Mouse (Mus musculus): ENCODE measurements around the gene Tenm4. TPM values are rescaled to one million over a fixed set of nuclear protein-coding genes. Genes with fewer than 3 reads are reported as not detected.

Tenm4 gene
- polyA plus RNA-seq, 1 experiment from 2014 or later: 16.8 TPM

GRCm38 (mm10) chr7:96756104-96756742, 585.2 kb downstream of the Tenm4 start:
- H3K4me1 ChIP-seq: peaks cover 28% of the 10 kb centered on the region
- H3K9me3 ChIP-seq: no peaks in the 10 kb centered on the region
- H3K27me3 ChIP-seq (ENCODE audit: insufficient read depth, poor library complexity, severe bottlenecking): peaks cover 7% of the 10 kb centered on the region; the same call in 1 of the 2 replicates
- H3K27ac ChIP-seq: peak overlapping the region; percentile 75
- 36% methylated on average over 10 of the region's 10 CpGs for WGBS
- H3K4me3 ChIP-seq: no peak overlapping the region
- DNase-seq (ENCODE audit: low spot score): no peak
- H3K36me3 ChIP-seq: peaks cover 6% of the 10 kb centered on the region; the same call in 1 of the 2 replicates

GRCm38 (mm10) chr7:96757067-96757466, 586.0 kb downstream of the Tenm4 start:
- no peak for DNase-seq (ENCODE audit: low spot score)
- H3K36me3 ChIP-seq: peaks cover 6% of the 10 kb centered on the region; the same call in 1 of the 2 replicates
- H3K27ac ChIP-seq: no peak overlapping the region
- 88% methylated on average over 8 of the region's 8 CpGs for WGBS
- H3K9me3 ChIP-seq: no peaks in the 10 kb centered on the region
- no peak overlapping the region for H3K4me3 ChIP-seq
- peaks cover 7% of the 10 kb centered on the region; the same call in 1 of the 2 replicates for H3K27me3 ChIP-seq (ENCODE audit: insufficient read depth, poor library complexity, severe bottlenecking)
- peaks cover 28% of the 10 kb centered on the region for H3K4me1 ChIP-seq

GRCm38 (mm10) chr7:96760208-96760607, 589.2 kb downstream of the Tenm4 start:
- Histone ChIP-seq H3K9me3 (no peaks in the 10 kb centered on the region), H3K27me3 (ENCODE audit: insufficient read depth, poor library complexity, severe bottlenecking) (peaks cover 16% of the 10 kb centered on the region; the same call in 1 of the 2 replicates), H3K4me1 (peaks cover 25% of the 10 kb centered on the region), H3K36me3 (peaks cover 6% of the 10 kb centered on the region; the same call in 1 of the 2 replicates), H3K4me3 (no peak overlapping the region), H3K27ac (no peak overlapping the region)
- DNase-seq (ENCODE audit: low spot score): no peak
- 78% methylated on average over 6 of the region's 6 CpGs for WGBS

- Histone ChIP-seq H3K9me3 (no peaks in the 10 kb centered on the region), H3K27me3 (ENCODE audit: insufficient read depth, poor library complexity, severe bottlenecking) (peaks cover 16% of the 10 kb centered on the region; the same call in 1 of the 2 replicates), H3K27ac (no peak overlapping the region), H3K4me1 (peaks cover 22% of the 10 kb centered on the region), H3K4me3 (no peak overlapping the region), H3K36me3 (peaks cover 6% of the 10 kb centered on the region; the same call in 1 of the 2 replicates)
- no peak for DNase-seq (ENCODE audit: low spot score)
- 77% methylated on average over 5 of the region's 5 CpGs for WGBS
Observed at GRCm38 (mm10) chr7:96761151-96761550, 590.1 kb downstream of the Tenm4 start.

- no peak for DNase-seq (ENCODE audit: low spot score)
- Histone ChIP-seq H3K27ac (no peak overlapping the region), H3K36me3 (peaks cover 10% of the 10 kb centered on the region; the same call in 1 of the 2 replicates), H3K4me1 (peaks cover 16% of the 10 kb centered on the region), H3K9me3 (no peaks in the 10 kb centered on the region), H3K4me3 (no peak overlapping the region), H3K27me3 (ENCODE audit: insufficient read depth, poor library complexity, severe bottlenecking) (peaks cover 11% of the 10 kb centered on the region; the same call in 1 of the 2 replicates)
- 74% methylated on average over 15 of the region's 15 CpGs for WGBS
Observed at GRCm38 (mm10) chr7:96765321-96765960, 594.4 kb downstream of the Tenm4 start.

- Histone ChIP-seq H3K9me3 (no peaks in the 10 kb centered on the region), H3K27ac (no peak overlapping the region), H3K4me3 (no peak overlapping the region), H3K27me3 (ENCODE audit: insufficient read depth, poor library complexity, severe bottlenecking) (peaks cover 13% of the 10 kb centered on the region; the same call in 1 of the 2 replicates), H3K36me3 (peaks cover 11% of the 10 kb centered on the region), H3K4me1 (peaks cover 14% of the 10 kb centered on the region)
- 83% methylated on average over 3 of the region's 3 CpGs for WGBS
- no peak for DNase-seq (ENCODE audit: low spot score)
Observed at GRCm38 (mm10) chr7:96767090-96767489, 596.0 kb downstream of the Tenm4 start.

GRCm38 (mm10) chr7:96768718-96769117, 597.7 kb downstream of the Tenm4 start:
- no peaks in the 10 kb centered on the region for H3K9me3 ChIP-seq
- H3K36me3 ChIP-seq: peaks cover 16% of the 10 kb centered on the region

GRCm38 (mm10) chr7:96769784-96770183, 598.7 kb downstream of the Tenm4 start:
- Histone ChIP-seq H3K36me3 (peaks cover 16% of the 10 kb centered on the region), H3K9me3 (no peaks in the 10 kb centered on the region), H3K4me3 (no peak overlapping the region), H3K27me3 (ENCODE audit: insufficient read depth, poor library complexity, severe bottlenecking) (peaks cover 25% of the 10 kb centered on the region; the same call in 1 of the 2 replicates), H3K4me1 (peaks cover 29% of the 10 kb centered on the region), H3K27ac (no peak overlapping the region)
- 64% methylated on average over 4 of the region's 4 CpGs for WGBS
- DNase-seq (ENCODE audit: low spot score): no peak

More at GRCm38 (mm10) chr7:96768718-96769117, 597.7 kb downstream of the Tenm4 start:
- H3K27ac ChIP-seq: no peak overlapping the region
- H3K27me3 ChIP-seq (ENCODE audit: insufficient read depth, poor library complexity, severe bottlenecking): peaks cover 15% of the 10 kb centered on the region; the same call in 1 of the 2 replicates
- no peak overlapping the region for H3K4me3 ChIP-seq
- peaks cover 23% of the 10 kb centered on the region for H3K4me1 ChIP-seq
- no peak for DNase-seq (ENCODE audit: low spot score)
- 83% methylated on average over 6 of the region's 6 CpGs for WGBS

GRCm38 (mm10) chr7:96772966-96773365, 601.9 kb downstream of the Tenm4 start:
- Histone ChIP-seq H3K27me3 (ENCODE audit: insufficient read depth, poor library complexity, severe bottlenecking) (peaks cover 30% of the 10 kb centered on the region; the same call in 1 of the 2 replicates), H3K4me3 (no peak overlapping the region), H3K9me3 (0 out of 2 replicates have a peak, but pooled peaks cover 4% of the 10 kb centered on the region), H3K36me3 (peaks cover 18% of the 10 kb centered on the region), H3K27ac (no peak overlapping the region), H3K4me1 (peaks cover 19% of the 10 kb centered on the region)
- no peak for DNase-seq (ENCODE audit: low spot score)
- WGBS: 65% methylated on average over 4 of the region's 4 CpGs

- no peak for DNase-seq (ENCODE audit: low spot score)
- WGBS: 56% methylated on average over 17 of the region's 17 CpGs
- Histone ChIP-seq H3K4me3 (no peak overlapping the region), H3K4me1 (peaks cover 19% of the 10 kb centered on the region), H3K36me3 (peaks cover 13% of the 10 kb centered on the region; the same call in 1 of the 2 replicates), H3K27ac (no peak overlapping the region), H3K9me3 (0 out of 2 replicates have a peak, but pooled peaks cover 4% of the 10 kb centered on the region), H3K27me3 (ENCODE audit: insufficient read depth, poor library complexity, severe bottlenecking) (peaks cover 30% of the 10 kb centered on the region; the same call in 1 of the 2 replicates)
Observed at GRCm38 (mm10) chr7:96773585-96774225, 602.7 kb downstream of the Tenm4 start.

GRCm38 (mm10) chr7:96775080-96775486, 604.0 kb downstream of the Tenm4 start:
- Histone ChIP-seq H3K27ac (peak overlapping the region; percentile 52), H3K27me3 (ENCODE audit: insufficient read depth, poor library complexity, severe bottlenecking) (peaks cover 30% of the 10 kb centered on the region; the same call in 1 of the 2 replicates), H3K4me3 (no peak overlapping the region), H3K4me1 (peaks cover 19% of the 10 kb centered on the region), H3K36me3 (peaks cover 13% of the 10 kb centered on the region; the same call in 1 of the 2 replicates), H3K9me3 (0 out of 2 replicates have a peak, but pooled peaks cover 4% of the 10 kb centered on the region)
- no peak for DNase-seq (ENCODE audit: low spot score)
- 61% methylated on average over 6 of the region's 6 CpGs for WGBS

- peaks cover 17% of the 10 kb centered on the region for H3K4me1 ChIP-seq
Observed at GRCm38 (mm10) chr7:96777938-96778600, 607.0 kb downstream of the Tenm4 start.

More at GRCm38 (mm10) chr7:96777938-96778600, 607.0 kb downstream of the Tenm4 start:
- whole genome bisulfite sequencing: 81% methylated on average over 8 of the region's 8 CpGs
- Histone ChIP-seq H3K27me3 (ENCODE audit: insufficient read depth, poor library complexity, severe bottlenecking) (peaks cover 19% of the 10 kb centered on the region; the same call in 1 of the 2 replicates), H3K27ac (no peak overlapping the region), H3K36me3 (0 out of 2 replicates have a peak, but pooled peaks cover 10% of the 10 kb centered on the region), H3K4me3 (no peak overlapping the region), H3K9me3 (0 out of 2 replicates have a peak, but pooled peaks cover 4% of the 10 kb centered on the region)
- no peak for DNase-seq (ENCODE audit: low spot score)

Measured in heart, embryonic 10.5 days (tissue).